Mouse (Mus musculus) embryonic fibroblast, embryonic 13.5 days (primary cell): Measurements from ENCODE around the gene Zdhhc20.
"Not testable (repeated sequence)": the region's sequence is repeated elsewhere in the genome, so short reads cannot be mapped to it uniquely, and the experiment has no call there.

Source experiments
- CTCF ChIP-seq: IDR thresholded peaks from 2 replicates; pipeline ENCODE4 v1.5.1; 2011; ENCODE audit warnings: mild to moderate bottlenecking, control low read depth, low read length, moderate library complexity, borderline replicate concordance; ENCODE audit not compliant: insufficient read depth
- POLR2A ChIP-seq: IDR thresholded peaks from 2 replicates; pipeline ENCODE4 v1.6.1; 2011; ENCODE audit warnings: low read depth, mild to moderate bottlenecking, control low read depth, low read length, moderate library complexity

DNA sequence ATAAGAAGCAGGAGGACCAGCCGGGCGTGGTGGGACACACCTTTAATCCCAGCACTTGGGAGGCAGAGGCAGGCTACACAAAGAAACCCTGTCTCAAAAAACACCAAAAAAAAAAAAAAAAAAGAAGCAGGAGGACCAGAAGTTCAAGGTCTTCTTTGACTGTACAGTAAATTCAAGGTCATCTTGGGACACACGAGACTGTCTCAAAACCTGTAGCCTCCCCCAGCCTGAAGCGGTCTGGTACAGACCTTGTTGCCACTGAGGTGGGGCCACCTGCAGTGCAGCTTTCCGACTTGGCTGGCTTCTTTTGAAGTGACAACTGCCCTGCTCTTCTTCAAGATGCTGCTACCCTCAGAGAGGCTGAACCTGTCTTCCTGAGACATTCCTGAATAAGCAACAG lies 42.0 kb downstream of the Zdhhc20 start:
- not testable (repeated sequence) for TF ChIP-seq CTCF, POLR2A
